Mouse (Mus musculus): ENCODE measurements at regions not wholly inside any gene's neighbourhood (a gene's known extent, or its start where the extent isn't known, plus 50 kb on each side); places are given as distances from the start of the nearest gene placed in this dataset.

GRCm38 (mm10) chr13:44301936-44302335 is 427.3 kb upstream of the Jarid2 start:
- no peak for ATAC-seq (replicated peaks in 1 of 2; ENCODE audit: insufficient read depth in 1 of 2, low FRiP score in 2 of 2, low TSS enrichment in 1 of 2, low read depth in 1 of 2, poor library complexity in 2 of 2, severe bottlenecking in 2 of 2)

DNA sequence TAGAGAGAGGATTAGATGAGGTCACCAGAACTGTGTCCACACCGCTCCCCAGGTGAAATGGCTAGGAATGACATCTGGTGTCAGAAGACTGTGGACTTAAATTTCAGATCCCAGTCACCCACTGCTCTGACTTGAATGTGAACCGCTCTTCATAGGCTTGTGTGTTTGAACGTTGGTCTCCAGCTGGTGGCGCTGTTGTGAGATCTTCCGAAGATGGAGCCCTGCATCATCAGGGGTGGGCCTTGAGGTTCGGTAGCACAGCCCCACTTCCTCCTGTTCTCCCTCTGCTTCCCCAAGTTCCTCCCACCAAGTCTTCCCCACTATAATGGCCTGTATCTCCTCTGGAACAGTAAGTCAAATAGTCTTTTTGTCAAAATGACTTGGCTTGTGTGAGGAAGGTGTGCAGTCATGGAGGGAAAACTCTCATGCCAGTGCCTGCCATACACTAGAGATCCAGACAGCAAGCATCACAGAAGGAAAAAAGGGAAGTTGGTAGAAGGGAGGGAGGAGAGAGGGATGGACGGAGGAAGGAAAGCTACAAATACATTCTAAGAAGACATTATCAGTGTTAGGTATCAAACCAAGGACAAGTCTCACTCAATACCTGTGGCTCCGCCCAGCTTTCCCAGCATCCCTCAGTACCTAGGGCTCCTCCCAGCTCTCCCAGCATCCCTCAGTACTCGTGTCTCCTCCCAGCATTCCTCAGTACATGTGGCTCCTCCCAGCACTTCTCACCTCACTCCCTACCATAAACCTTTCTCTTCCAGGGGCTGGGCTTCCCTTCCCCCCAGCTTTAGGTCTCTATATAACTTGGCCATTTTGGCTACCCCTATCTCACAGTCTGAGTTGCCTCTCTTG is 423.9 kb upstream of the Jarid2 start:
- peak; percentile 66 to 69 for ATAC-seq (replicated peaks in 1 of 2; ENCODE audit: insufficient read depth in 1 of 2, low FRiP score in 2 of 2, low TSS enrichment in 1 of 2, low read depth in 1 of 2, poor library complexity in 2 of 2, severe bottlenecking in 2 of 2)

- ATAC-seq (replicated peaks in 1 of 2; ENCODE audit: insufficient read depth in 1 of 2, low FRiP score in 2 of 2, low TSS enrichment in 1 of 2, low read depth in 1 of 2, poor library complexity in 2 of 2, severe bottlenecking in 2 of 2), result 0 out of 4 replicates have a peak, but pooled peaks of 1 of the 2 experiments have one; percentile 40
These were observed 422.8 kb upstream of the Jarid2 start for GRCm38 (mm10) chr13:44306275-44307050.

- no peak for ATAC-seq (replicated peaks in 1 of 2; ENCODE audit: insufficient read depth in 1 of 2, low FRiP score in 2 of 2, low TSS enrichment in 1 of 2, low read depth in 1 of 2, poor library complexity in 2 of 2, severe bottlenecking in 2 of 2)
These were observed 421.0 kb upstream of the Jarid2 start for GRCm38 (mm10) chr13:44308227-44308626.

- ATAC-seq (replicated peaks in 1 of 2; ENCODE audit: insufficient read depth in 1 of 2, low FRiP score in 2 of 2, low TSS enrichment in 1 of 2, low read depth in 1 of 2, poor library complexity in 2 of 2, severe bottlenecking in 2 of 2), result no peak
These were observed 417.0 kb upstream of the Jarid2 start for GRCm38 (mm10) chr13:44312237-44312636.

GRCm38 (mm10) chr13:44316747-44317446 is 412.4 kb upstream of the Jarid2 start:
- no peak for ATAC-seq (replicated peaks in 1 of 2; ENCODE audit: insufficient read depth in 1 of 2, low FRiP score in 2 of 2, low TSS enrichment in 1 of 2, low read depth in 1 of 2, poor library complexity in 2 of 2, severe bottlenecking in 2 of 2)

GRCm38 (mm10) chr13:44317596-44317995 is 411.7 kb upstream of the Jarid2 start:
- ATAC-seq (replicated peaks in 1 of 2; ENCODE audit: insufficient read depth in 1 of 2, low FRiP score in 2 of 2, low TSS enrichment in 1 of 2, low read depth in 1 of 2, poor library complexity in 2 of 2, severe bottlenecking in 2 of 2), result no peak

DNA sequence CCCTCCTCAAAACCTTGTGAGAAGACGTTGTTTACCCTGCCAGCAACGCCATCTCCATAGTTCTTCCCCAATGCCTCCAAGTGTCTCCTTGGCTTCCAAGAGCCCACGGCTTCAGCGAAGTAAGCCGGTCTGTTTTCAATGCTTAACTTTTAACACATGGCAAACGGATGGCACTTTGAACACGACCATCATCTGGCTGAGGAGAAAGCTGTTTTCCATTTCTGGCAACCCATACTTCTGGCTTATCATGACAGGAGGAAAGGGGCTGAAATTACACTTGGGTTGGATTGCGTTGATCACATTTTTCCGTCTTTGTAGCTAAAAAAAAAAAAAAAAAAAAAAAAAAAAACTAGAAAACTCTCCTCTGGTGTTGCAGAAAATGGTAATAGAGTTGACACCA is 410.2 kb upstream of the Jarid2 start:
- ATAC-seq (replicated peaks in 1 of 2; ENCODE audit: insufficient read depth in 1 of 2, low FRiP score in 2 of 2, low TSS enrichment in 1 of 2, low read depth in 1 of 2, poor library complexity in 2 of 2, severe bottlenecking in 2 of 2), result no peak

DNA sequence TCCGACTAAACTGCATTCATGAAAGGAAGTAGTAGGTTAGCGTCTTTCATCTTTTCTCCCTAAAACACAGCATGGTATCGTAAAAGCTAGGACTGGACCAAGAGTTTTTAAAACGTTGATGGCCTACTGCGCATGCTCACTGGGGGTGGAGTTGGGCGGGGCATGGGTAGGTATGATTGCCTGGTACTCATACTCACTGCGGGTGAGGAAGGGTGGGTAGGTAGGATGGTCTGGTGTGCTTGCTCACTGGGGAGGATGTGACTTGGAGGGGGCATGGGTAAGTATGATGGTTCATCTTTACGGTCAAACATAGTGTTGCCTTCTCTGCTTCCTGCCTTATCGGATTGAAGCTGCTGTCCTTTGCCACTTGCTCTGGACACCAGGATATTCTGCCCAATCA is 409.8 kb upstream of the Jarid2 start:
- ATAC-seq (replicated peaks in 1 of 2; ENCODE audit: insufficient read depth in 1 of 2, low FRiP score in 2 of 2, low TSS enrichment in 1 of 2, low read depth in 1 of 2, poor library complexity in 2 of 2, severe bottlenecking in 2 of 2), result no peak

DNA sequence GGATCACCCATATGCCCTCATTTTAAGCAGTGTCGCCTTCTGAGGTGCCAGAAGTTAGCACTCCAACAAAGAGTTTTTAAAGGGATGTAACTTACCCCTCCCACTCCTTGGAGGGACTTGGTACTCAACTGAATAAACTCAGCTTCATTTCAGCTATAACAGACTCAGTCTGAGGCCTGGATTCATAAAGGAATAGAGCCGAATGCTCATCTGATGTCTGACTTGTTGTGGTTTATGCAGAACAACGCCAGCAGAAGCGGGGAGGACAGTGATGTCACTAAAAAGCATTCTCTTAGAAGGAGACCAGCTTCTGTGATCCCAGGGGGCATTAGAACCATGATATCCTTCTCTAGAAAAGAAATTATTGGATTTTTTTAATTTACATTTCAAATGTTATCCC is 409.0 kb upstream of the Jarid2 start:
- no peak for ATAC-seq (replicated peaks in 1 of 2; ENCODE audit: insufficient read depth in 1 of 2, low FRiP score in 2 of 2, low TSS enrichment in 1 of 2, low read depth in 1 of 2, poor library complexity in 2 of 2, severe bottlenecking in 2 of 2)

- ATAC-seq (replicated peaks in 1 of 2; ENCODE audit: insufficient read depth in 1 of 2, low FRiP score in 2 of 2, low TSS enrichment in 1 of 2, low read depth in 1 of 2, poor library complexity in 2 of 2, severe bottlenecking in 2 of 2), result no peak
These were observed 408.2 kb upstream of the Jarid2 start for GRCm38 (mm10) chr13:44321009-44321596.

- no peak for ATAC-seq (replicated peaks in 1 of 2; ENCODE audit: insufficient read depth in 1 of 2, low FRiP score in 2 of 2, low TSS enrichment in 1 of 2, low read depth in 1 of 2, poor library complexity in 2 of 2, severe bottlenecking in 2 of 2)
These were observed 400.9 kb upstream of the Jarid2 start for GRCm38 (mm10) chr13:44328416-44328815.

DNA sequence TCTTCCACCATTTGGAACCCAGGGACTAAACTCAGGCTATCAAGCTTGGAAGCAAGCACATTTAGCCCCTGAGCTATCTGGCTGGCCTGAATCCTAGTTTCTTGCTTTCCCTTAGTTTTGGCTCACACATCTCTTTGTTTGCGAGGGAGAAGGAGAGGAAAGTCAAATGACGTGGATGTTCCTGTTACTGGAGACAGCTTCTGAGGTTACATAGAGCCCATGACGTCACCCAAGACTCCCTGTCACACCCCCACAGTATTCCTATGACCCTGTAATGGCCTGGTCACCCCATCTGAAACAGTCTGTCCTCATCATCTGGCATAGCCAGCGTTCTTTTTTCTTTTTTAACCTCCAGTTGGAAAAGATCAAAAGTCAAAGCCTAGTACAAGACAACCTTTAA is 400.1 kb upstream of the Jarid2 start:
- no peak for ATAC-seq (replicated peaks in 1 of 2; ENCODE audit: insufficient read depth in 1 of 2, low FRiP score in 2 of 2, low TSS enrichment in 1 of 2, low read depth in 1 of 2, poor library complexity in 2 of 2, severe bottlenecking in 2 of 2)

DNA sequence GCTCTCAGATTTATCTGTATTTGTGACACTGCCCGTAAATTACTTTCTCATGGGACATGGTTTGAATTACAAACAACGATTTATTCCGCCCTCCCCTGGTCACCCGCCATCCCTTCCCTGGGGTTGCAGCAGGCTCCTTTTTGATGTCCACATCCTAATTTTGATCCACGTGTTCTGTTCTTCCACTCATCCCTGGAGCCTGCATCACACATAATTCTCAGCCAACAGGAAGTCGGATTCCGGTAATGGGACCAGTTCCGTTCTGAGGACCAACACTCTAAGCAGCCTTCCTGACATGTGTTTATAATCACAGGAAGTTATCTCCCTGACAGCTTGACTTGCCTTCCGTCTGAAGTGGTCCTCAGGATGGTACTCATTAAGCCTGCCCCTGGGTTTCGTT is 399.6 kb upstream of the Jarid2 start:
- ATAC-seq (replicated peaks in 1 of 2; ENCODE audit: insufficient read depth in 1 of 2, low FRiP score in 2 of 2, low TSS enrichment in 1 of 2, low read depth in 1 of 2, poor library complexity in 2 of 2, severe bottlenecking in 2 of 2), result no peak

DNA sequence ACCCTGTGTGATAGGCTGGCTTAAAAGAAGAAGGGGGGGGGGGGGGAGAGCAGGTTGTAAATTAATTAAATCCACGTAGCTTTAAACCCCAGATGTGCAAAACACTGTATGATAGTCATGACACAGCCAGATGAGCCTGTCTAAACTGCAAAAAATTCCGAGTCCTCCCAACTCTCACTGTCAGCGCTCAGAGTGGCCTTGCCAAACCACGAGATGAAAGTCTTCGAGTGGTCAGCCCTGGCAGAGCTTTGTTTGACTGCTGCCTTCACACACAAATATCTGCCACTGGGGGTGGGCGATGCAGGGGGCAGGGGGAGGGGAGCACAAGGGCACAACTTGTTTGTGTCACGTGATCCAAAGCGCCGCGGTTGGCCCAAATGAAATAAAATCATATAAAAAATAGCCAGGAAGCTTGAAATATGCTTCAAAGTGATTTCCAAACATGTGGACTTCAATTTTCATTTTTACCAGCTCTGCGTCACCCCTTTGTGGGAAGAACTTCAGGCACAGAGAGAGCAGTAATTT is 396.5 kb upstream of the Jarid2 start:
- no peak for ATAC-seq (replicated peaks in 1 of 2; ENCODE audit: insufficient read depth in 1 of 2, low FRiP score in 2 of 2, low TSS enrichment in 1 of 2, low read depth in 1 of 2, poor library complexity in 2 of 2, severe bottlenecking in 2 of 2)

GRCm38 (mm10) chr13:44339061-44339741 is 390.1 kb upstream of the Jarid2 start:
- ATAC-seq (replicated peaks in 1 of 2; ENCODE audit: insufficient read depth in 1 of 2, low FRiP score in 2 of 2, low TSS enrichment in 1 of 2, low read depth in 1 of 2, poor library complexity in 2 of 2, severe bottlenecking in 2 of 2), result no peak

- ATAC-seq (replicated peaks in 1 of 2; ENCODE audit: insufficient read depth in 1 of 2, low FRiP score in 2 of 2, low TSS enrichment in 1 of 2, low read depth in 1 of 2, poor library complexity in 2 of 2, severe bottlenecking in 2 of 2), result no peak
These were observed 384.2 kb upstream of the Jarid2 start for GRCm38 (mm10) chr13:44345094-44345493.

Measured in hematopoietic stem cell, adult 5-6 weeks (primary cell).